Mouse (Mus musculus) forebrain, embryonic 11.5 days (tissue): ENCODE data around the gene Il24. TPM values are rescaled to one million over a fixed set of nuclear protein-coding genes. Genes with fewer than 3 reads are reported as not detected.

Experiments
- ATAC-seq: fragments of 200-750 bp; cut with Nextera tagmentation; replicated peaks from 2 replicates; pipeline ENCODE4 v1.8.0; 2017; ENCODE audit warnings: moderate TSS enrichment; ENCODE audit not compliant: low FRiP score
- DNase-seq: peaks from one replicate; pipeline ENCODE4 v3.0.0-alpha.2; 2017; ENCODE audit warnings: low spot score
- H3K27ac ChIP-seq: fragments of 300-500 bp; sonication (generic); 2 replicates; pipeline ENCODE4 v1.5.1; 2014; ENCODE audit warnings: low read depth, low read length
- H3K27me3 ChIP-seq: fragments of 300-500 bp; sonication (generic); 2 replicates; pipeline ENCODE4 v1.6.1; 2014; ENCODE audit warnings: mild to moderate bottlenecking, low read length, mixed read lengths; ENCODE audit not compliant: control insufficient read depth, insufficient read depth
- H3K36me3 ChIP-seq: fragments of 300-500 bp; sonication (generic); 2 replicates; pipeline ENCODE4 v1.6.1; 2014; ENCODE audit warnings: mild to moderate bottlenecking, low read length, moderate library complexity, mixed read lengths; ENCODE audit not compliant: control insufficient read depth, insufficient read depth
- H3K4me1 ChIP-seq: fragments of 300-500 bp; sonication (generic); replicated peaks from 2 replicates; pipeline ENCODE4 v1.6.1; 2014; ENCODE audit warnings: low read length, mixed read lengths; ENCODE audit not compliant: control insufficient read depth, insufficient read depth
- H3K4me2 ChIP-seq: fragments of 300-500 bp; sonication (generic); 2 replicates; pipeline ENCODE4 v1.6.1; 2014; ENCODE audit warnings: low read depth, mild to moderate bottlenecking, low read length, moderate library complexity, mixed read lengths; ENCODE audit not compliant: severe bottlenecking
- H3K4me3 ChIP-seq: fragments of 300-500 bp; sonication (generic); 2 replicates; pipeline ENCODE4 v1.5.1; 2014; ENCODE audit warnings: low read depth, low read length
- H3K9ac ChIP-seq: fragments of 300-500 bp; sonication (generic); 2 replicates; pipeline ENCODE4 v1.6.1; 2014; ENCODE audit warnings: low read length
- H3K9me3 ChIP-seq: fragments of 300-500 bp; sonication (generic); 2 replicates; pipeline ENCODE4 v1.6.1; 2016; ENCODE audit warnings: low read length, mixed read lengths; ENCODE audit not compliant: control insufficient read depth
- WGBS: fragments of 180-500 bp; shearing (Covaris S2); extraction: QIAGEN DNeasy Blood & Tissue Kit; methylation state at CpG from one replicate; pipeline ENCODE4 v1.1.7; 2014; 5-methylcytosine and 5-hydroxymethylcytosine counted together
- polyA plus RNA-seq: library from polyadenylated mRNA; unstranded; fragments of >200 nt; fragmentation: Nextera tagmentation; extraction: Ambion mirVana; gene quantifications from 2 replicates; pipeline ENCODE4 v1.2.1, GENCODE M21; 2014

The Il24 gene
- not detected in 2 replicates for polyA plus RNA-seq

DNA sequence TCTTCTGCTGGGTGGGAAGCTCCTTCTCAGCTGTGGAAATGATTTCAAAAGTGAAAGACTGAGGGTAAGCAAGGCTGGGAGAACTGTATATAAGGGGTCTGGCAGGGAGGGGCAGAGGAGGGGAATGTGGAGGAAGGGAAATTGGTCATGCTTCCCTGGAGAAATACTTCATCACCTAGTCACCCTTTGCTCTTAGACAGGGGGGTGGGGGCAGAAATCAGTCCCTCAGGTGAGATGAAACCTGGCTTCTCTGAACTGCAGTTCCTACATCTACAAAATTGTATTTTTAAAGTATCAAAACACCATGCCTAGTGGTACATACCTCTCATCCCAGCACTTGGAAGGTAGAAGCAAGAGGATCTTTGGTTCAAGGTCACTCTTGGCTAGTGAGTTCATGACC, at the start of gene Il24:
Gene Il24, minus strand, starts transcription at position 101 of the 400 bp plus-strand sequence.
- no peak within 1 kb of the TSS for H3K4me2 ChIP-seq
- ATAC-seq (no peak), DNase-seq (no peak)
- no peaks in the 10 kb centered on the region for H3K36me3 ChIP-seq
- no peak within 1 kb of the TSS for H3K27ac ChIP-seq
- no peaks in the 10 kb centered on the region for H3K9me3 ChIP-seq
- no peaks in the 10 kb centered on the region for H3K27me3 ChIP-seq
- no peak within 1 kb of the TSS for H3K9ac ChIP-seq
- no peaks in the 10 kb centered on the region for H3K4me1 ChIP-seq
- no peak within 1 kb of the TSS for H3K4me3 ChIP-seq

DNA sequence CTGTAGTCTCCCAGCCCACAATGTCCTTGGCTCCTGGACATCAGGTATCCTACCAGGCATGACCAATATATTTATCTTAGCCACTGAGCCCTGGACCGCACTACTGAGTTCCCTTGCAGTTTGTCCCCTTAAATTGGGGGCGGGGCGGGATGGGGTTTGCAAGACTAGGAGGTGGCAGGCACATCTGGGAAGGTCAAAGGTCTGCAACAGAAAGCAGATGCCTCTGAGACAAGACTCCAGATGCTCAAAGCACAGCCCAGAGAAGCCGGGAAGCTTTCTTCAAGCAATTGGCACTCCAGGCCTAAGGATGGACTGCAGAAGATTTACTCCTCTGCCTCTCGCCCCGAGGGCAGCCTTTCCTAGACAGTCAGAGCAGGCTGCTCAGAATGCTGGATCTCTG, 49.1 kb upstream of the Il24 start:
- no peaks in the 10 kb centered on the region for H3K36me3 ChIP-seq
- no peaks in the 10 kb centered on the region for H3K9me3 ChIP-seq
- no peak overlapping the region for H3K4me2 ChIP-seq
- H3K27ac ChIP-seq, result no peak overlapping the region
- DNase-seq (no peak), ATAC-seq (no peak)
- WGBS, result 68% methylated on average over 6 of the region's 6 CpGs
- no peaks in the 10 kb centered on the region for H3K4me1 ChIP-seq
- no peak overlapping the region for H3K4me3 ChIP-seq
- no peaks in the 10 kb centered on the region for H3K27me3 ChIP-seq
- H3K9ac ChIP-seq, result no peak overlapping the region

DNA sequence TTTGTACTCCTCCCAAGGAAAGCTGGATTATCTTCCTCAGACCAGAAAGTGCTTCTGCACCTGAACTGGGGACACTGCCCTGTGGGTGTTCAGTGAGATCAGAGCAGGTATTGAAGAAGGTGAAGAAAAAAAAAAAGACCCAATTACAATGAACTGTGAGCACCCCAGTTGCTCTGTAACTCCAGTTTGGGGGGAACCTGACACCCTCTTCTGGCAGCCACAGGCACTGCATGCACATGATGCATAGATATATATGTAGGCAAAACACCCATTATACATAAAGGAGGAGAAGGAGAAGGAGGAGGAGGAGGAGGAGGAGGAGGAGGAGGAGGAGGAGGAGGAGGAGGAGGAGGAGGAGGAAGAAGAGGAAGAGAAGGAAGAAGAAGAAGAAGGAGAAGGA, 39.2 kb upstream of the Il24 start:
- DNase-seq (no peak), ATAC-seq (no peak)
- H3K4me1 ChIP-seq, result no peaks in the 10 kb centered on the region
- no peak overlapping the region for H3K4me2 ChIP-seq
- no peak overlapping the region for H3K9ac ChIP-seq
- no peak overlapping the region for H3K27ac ChIP-seq
- no peaks in the 10 kb centered on the region for H3K36me3 ChIP-seq
- no peaks in the 10 kb centered on the region for H3K27me3 ChIP-seq
- H3K4me3 ChIP-seq, result no peak overlapping the region
- no peaks in the 10 kb centered on the region for H3K9me3 ChIP-seq

- no peak overlapping the region for H3K27ac ChIP-seq
- no peak for DNase-seq
- no peaks in the 10 kb centered on the region for H3K36me3 ChIP-seq
- no peak for ATAC-seq
- no peaks in the 10 kb centered on the region for H3K9me3 ChIP-seq
- H3K27me3 ChIP-seq, result no peaks in the 10 kb centered on the region
- no peak overlapping the region for H3K4me3 ChIP-seq
- no peak overlapping the region for H3K9ac ChIP-seq
- 50% methylated on average over 1 of the region's 1 CpGs for WGBS
- no peak overlapping the region for H3K4me2 ChIP-seq
- no peaks in the 10 kb centered on the region for H3K4me1 ChIP-seq
Measured at GRCm38 (mm10) chr1:130918323-130918980, 31.2 kb upstream of the Il24 start.

DNA sequence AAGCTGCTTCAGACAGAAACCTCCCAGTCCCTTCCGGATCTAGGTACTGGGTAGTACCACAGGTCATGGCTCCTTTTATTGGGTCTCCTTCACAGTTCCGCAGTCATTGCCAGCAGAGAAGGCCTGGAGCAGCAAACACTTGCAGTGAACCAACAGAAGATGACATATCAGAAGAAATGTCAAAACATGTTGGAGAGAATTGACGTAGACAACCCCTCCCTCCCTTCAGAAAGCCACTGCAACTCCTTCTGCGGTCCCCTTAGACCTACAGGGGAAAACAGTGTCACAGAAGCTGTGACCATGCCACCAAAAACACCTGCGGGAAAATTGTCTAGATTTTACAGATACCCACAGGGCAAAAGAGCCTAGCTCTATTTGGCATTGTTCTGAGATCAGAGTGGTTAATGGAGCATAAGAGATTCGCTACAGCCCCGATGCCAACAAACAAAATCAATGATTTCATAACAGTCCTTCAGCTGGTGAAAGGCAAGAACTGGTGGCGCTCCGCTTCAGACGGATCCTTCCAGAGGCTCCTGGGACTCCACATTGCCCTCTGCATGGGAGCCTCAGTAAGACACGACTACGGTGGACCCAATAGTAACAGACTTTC, 24.3 kb upstream of the Il24 start, which contains the start of gene Il20:
Gene Il20, minus strand, starts transcription at position 51 of the 610 bp plus-strand sequence.
- H3K27ac ChIP-seq, result no peak within 1 kb of the TSS
- no peaks in the 10 kb centered on the region for H3K4me1 ChIP-seq
- no peak within 1 kb of the TSS for H3K4me2 ChIP-seq
- DNase-seq (no peak), ATAC-seq (no peak)
- no peak within 1 kb of the TSS for H3K9ac ChIP-seq
- no peaks in the 10 kb centered on the region for H3K9me3 ChIP-seq
- no peak within 1 kb of the TSS for H3K4me3 ChIP-seq
- 79% methylated on average over 12 of the region's 12 CpGs for WGBS
- H3K27me3 ChIP-seq, result no peaks in the 10 kb centered on the region
- H3K36me3 ChIP-seq, result no peaks in the 10 kb centered on the region

GRCm38 (mm10) chr1:130902505-130902904, 15.3 kb upstream of the Il24 start:
- Histone ChIP-seq H3K27ac (no peak overlapping the region), H3K4me3 (no peak overlapping the region), H3K4me2 (no peak overlapping the region), H3K4me1 (no peaks in the 10 kb centered on the region), H3K9me3 (no peaks in the 10 kb centered on the region), H3K27me3 (no peaks in the 10 kb centered on the region), H3K9ac (no peak overlapping the region), H3K36me3 (no peaks in the 10 kb centered on the region)
- ATAC-seq (no peak), DNase-seq (no peak)
- 90% methylated on average over 7 of the region's 7 CpGs for WGBS

DNA sequence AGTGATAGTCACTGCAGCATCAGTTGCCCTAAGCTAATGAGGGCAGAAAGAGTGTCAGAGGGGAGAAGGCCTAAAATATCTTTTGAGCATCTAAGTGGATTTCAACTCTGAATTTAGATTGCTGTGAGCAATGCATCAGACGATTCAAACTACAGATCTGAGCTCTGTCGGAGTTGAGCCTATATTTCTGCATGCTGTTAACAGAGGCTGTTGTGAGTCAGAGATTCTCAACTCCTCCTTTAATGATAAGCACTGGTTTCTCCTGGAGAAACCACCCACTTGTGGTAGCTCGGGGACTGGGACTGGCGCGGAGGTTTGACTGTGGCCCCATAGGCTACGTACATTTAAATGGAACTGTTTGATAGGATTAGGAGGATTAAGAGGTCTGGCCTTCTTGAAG, 7.2 kb upstream of the Il24 start:
- WGBS, result 27% methylated on average over 6 of the region's 6 CpGs
- Histone ChIP-seq H3K9me3 (no peaks in the 10 kb centered on the region), H3K4me2 (no peak overlapping the region), H3K9ac (no peak overlapping the region), H3K36me3 (no peaks in the 10 kb centered on the region), H3K4me1 (no peaks in the 10 kb centered on the region), H3K27ac (no peak overlapping the region), H3K27me3 (no peaks in the 10 kb centered on the region), H3K4me3 (no peak overlapping the region)
- DNase-seq, result no peak
- no peak for ATAC-seq

DNA sequence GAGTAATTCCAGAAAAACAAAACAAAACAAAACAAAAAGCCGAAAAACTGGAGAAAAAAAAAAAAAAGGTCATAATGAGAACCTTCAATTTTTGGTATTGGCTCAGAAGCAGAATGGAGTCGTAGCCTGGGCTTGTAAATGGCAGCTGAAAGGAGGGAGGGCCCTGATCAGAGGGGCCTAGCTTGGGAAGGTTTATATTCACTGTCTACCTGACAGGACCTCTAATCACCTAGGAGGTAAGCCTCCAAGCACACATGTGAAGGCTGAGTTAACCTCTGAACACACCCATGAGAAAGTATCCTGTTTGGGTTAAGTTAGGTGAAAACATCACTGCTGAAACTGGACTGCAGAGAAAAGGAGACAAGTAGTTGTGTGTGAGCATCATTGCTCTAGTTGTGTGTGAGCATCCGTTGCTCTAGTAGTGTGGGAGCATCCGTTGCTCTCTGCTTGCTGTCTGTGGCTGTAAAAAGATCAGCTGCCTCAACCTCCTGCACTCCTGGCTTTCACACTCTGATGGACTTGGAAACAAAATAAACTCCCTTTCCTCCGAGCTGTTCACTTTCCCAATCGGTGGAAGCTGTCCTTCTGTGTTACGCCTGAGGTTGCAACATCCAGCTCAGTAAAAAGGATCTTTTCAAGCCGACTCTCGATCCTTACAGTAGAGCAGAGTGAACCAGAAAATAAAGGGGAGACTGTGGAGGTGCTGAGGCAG, 6.2 kb upstream of the Il24 start:
- DNase-seq, result no peak
- WGBS, result 71% methylated on average over 9 of the region's 9 CpGs
- H3K9ac ChIP-seq, result no peak overlapping the region

More for the DNA sequence above, 6.2 kb upstream of the Il24 start:
- Histone ChIP-seq H3K4me2 (no peak overlapping the region), H3K27ac (no peak overlapping the region), H3K4me1 (no peaks in the 10 kb centered on the region), H3K27me3 (no peaks in the 10 kb centered on the region), H3K9me3 (no peaks in the 10 kb centered on the region), H3K4me3 (no peak overlapping the region), H3K36me3 (no peaks in the 10 kb centered on the region)
- no peak for ATAC-seq
